Mouse (Mus musculus) forebrain, embryonic 15.5 days (tissue): ENCODE data around the gene Neurl1a. TPM values are rescaled to one million over a fixed set of nuclear protein-coding genes. Genes with fewer than 3 reads are reported as not detected.
A peak's percentile ranks its signal among the peaks of the same experiment; 100 is the strongest.

ENCODE experiments used
- ATAC-seq: fragments of 200-750 bp; cut with Nextera tagmentation; replicated peaks from 2 replicates; pipeline ENCODE4 v1.8.0; 2017; ENCODE audit warnings: mild to moderate bottlenecking, moderate TSS enrichment, moderate library complexity
- H3K27ac ChIP-seq: fragments of 300-500 bp; sonication (generic); replicated peaks from 2 replicates; pipeline ENCODE4 v1.5.1; 2015; ENCODE audit warnings: mild to moderate bottlenecking, inconsistent platforms
- H3K27me3 ChIP-seq: fragments of 300-500 bp; sonication (generic); 2 replicates; pipeline ENCODE4 v1.6.1; 2015; ENCODE audit warnings: inconsistent platforms
- H3K36me3 ChIP-seq: fragments of 300-500 bp; sonication (generic); 2 replicates; pipeline ENCODE4 v1.6.1; 2015; ENCODE audit warnings: mild to moderate bottlenecking, inconsistent platforms
- H3K4me1 ChIP-seq: fragments of 300-500 bp; sonication (generic); 2 replicates; pipeline ENCODE4 v1.6.1; 2015; ENCODE audit warnings: inconsistent platforms
- H3K4me2 ChIP-seq: fragments of 300-500 bp; sonication (generic); replicated peaks from 2 replicates; pipeline ENCODE4 v1.6.1; 2015; ENCODE audit warnings: mild to moderate bottlenecking, inconsistent platforms
- H3K4me3 ChIP-seq: fragments of 300-500 bp; sonication (generic); 2 replicates; pipeline ENCODE4 v1.5.1; 2015; ENCODE audit warnings: mild to moderate bottlenecking, inconsistent platforms
- H3K9ac ChIP-seq: fragments of 300-500 bp; sonication (generic); replicated peaks from 2 replicates; pipeline ENCODE4 v1.6.1; 2015; ENCODE audit warnings: mild to moderate bottlenecking, inconsistent platforms
- H3K9me3 ChIP-seq: fragments of 300-500 bp; sonication (generic); 2 replicates; pipeline ENCODE4 v1.6.1; 2016; ENCODE audit warnings: inconsistent platforms
- WGBS: fragments of 180-500 bp; shearing (Covaris S2); methylation state at CpG from one replicate; pipeline ENCODE4 v1.1.7; 2015; ENCODE audit warnings: mixed read lengths; 5-methylcytosine and 5-hydroxymethylcytosine counted together
- polyA plus RNA-seq: library from polyadenylated mRNA; unstranded; fragments of >200 nt; fragmentation: Nextera tagmentation; extraction: Ambion mirVana; gene quantifications from 2 replicates; pipeline ENCODE4 v1.2.1, GENCODE M21; 2015

The Neurl1a gene
- polyA plus RNA-seq, 1 experiment from 2014 or later = 7.9 TPM

- no peak overlapping the region for H3K9ac ChIP-seq
Measured at GRCm38 (mm10) chr19:47280894-47281293, 102.3 kb downstream of the Neurl1a start.

GRCm38 (mm10) chr19:47282050-47282454 lies 103.4 kb downstream of the Neurl1a start:
- Histone ChIP-seq H3K36me3 (no peaks in the 10 kb centered on the region), H3K4me3 (no peak overlapping the region), H3K27me3 (no peaks in the 10 kb centered on the region), H3K9me3 (no peaks in the 10 kb centered on the region), H3K27ac (no peak overlapping the region), H3K4me2 (no peak overlapping the region), H3K9ac (no peak overlapping the region), H3K4me1 (peaks cover 14% of the 10 kb centered on the region)
- 73% methylated on average over 6 of the region's 6 CpGs for WGBS
- ATAC-seq = no peak

More at GRCm38 (mm10) chr19:47280894-47281293, 102.3 kb downstream of the Neurl1a start:
- Histone ChIP-seq H3K9me3 (no peaks in the 10 kb centered on the region), H3K4me1 (peaks cover 14% of the 10 kb centered on the region), H3K4me2 (no peak overlapping the region), H3K27ac (no peak overlapping the region), H3K27me3 (no peaks in the 10 kb centered on the region), H3K4me3 (no peak overlapping the region), H3K36me3 (no peaks in the 10 kb centered on the region)
- 81% methylated on average over 9 of the region's 9 CpGs for WGBS
- no peak for ATAC-seq

- ATAC-seq = no peak
- no peak overlapping the region for H3K4me3 ChIP-seq
- no peak overlapping the region for H3K27ac ChIP-seq
- H3K36me3 ChIP-seq = no peaks in the 10 kb centered on the region
- H3K9ac ChIP-seq = no peak overlapping the region
- WGBS = 95% methylated on average over 17 of the region's 17 CpGs
- H3K4me1 ChIP-seq = peaks cover 14% of the 10 kb centered on the region
- no peaks in the 10 kb centered on the region for H3K27me3 ChIP-seq
- no peak overlapping the region for H3K4me2 ChIP-seq
- no peaks in the 10 kb centered on the region for H3K9me3 ChIP-seq
Measured at GRCm38 (mm10) chr19:47282688-47283215, 104.1 kb downstream of the Neurl1a start.

- Histone ChIP-seq H3K9me3 (no peaks in the 10 kb centered on the region), H3K4me3 (no peak overlapping the region), H3K4me1 (no peaks in the 10 kb centered on the region), H3K27me3 (no peaks in the 10 kb centered on the region), H3K9ac (no peak overlapping the region), H3K36me3 (no peaks in the 10 kb centered on the region), H3K27ac (no peak overlapping the region), H3K4me2 (no peak overlapping the region)
- no peak for ATAC-seq
- 79% methylated on average over 6 of the region's 6 CpGs for WGBS
Measured at GRCm38 (mm10) chr19:47285581-47285980, 107.0 kb downstream of the Neurl1a start.

GRCm38 (mm10) chr19:47286886-47287450 lies 108.3 kb downstream of the Neurl1a start:
- WGBS = 78% methylated on average over 17 of the region's 17 CpGs

GRCm38 (mm10) chr19:47291307-47292080 lies 112.9 kb downstream of the Neurl1a start:
- Histone ChIP-seq H3K9me3 (no peaks in the 10 kb centered on the region), H3K4me2 (no peak overlapping the region), H3K4me3 (no peak overlapping the region), H3K27ac (no peak overlapping the region), H3K27me3 (no peaks in the 10 kb centered on the region), H3K4me1 (peaks cover 5% of the 10 kb centered on the region), H3K36me3 (no peaks in the 10 kb centered on the region), H3K9ac (no peak overlapping the region)
- no peak for ATAC-seq
- 29% methylated on average over 7 of the region's 7 CpGs for WGBS

More at GRCm38 (mm10) chr19:47286886-47287450, 108.3 kb downstream of the Neurl1a start:
- Histone ChIP-seq H3K27ac (no peak overlapping the region), H3K27me3 (no peaks in the 10 kb centered on the region), H3K9ac (no peak overlapping the region), H3K9me3 (no peaks in the 10 kb centered on the region), H3K36me3 (no peaks in the 10 kb centered on the region), H3K4me3 (no peak overlapping the region), H3K4me1 (peaks cover 5% of the 10 kb centered on the region), H3K4me2 (no peak overlapping the region)
- ATAC-seq = no peak

GRCm38 (mm10) chr19:47292451-47292951 lies 113.9 kb downstream of the Neurl1a start:
- Histone ChIP-seq H3K9ac (no peak overlapping the region), H3K36me3 (no peaks in the 10 kb centered on the region), H3K4me1 (peaks cover 5% of the 10 kb centered on the region), H3K4me2 (no peak overlapping the region), H3K27ac (no peak overlapping the region), H3K4me3 (no peak overlapping the region), H3K9me3 (no peaks in the 10 kb centered on the region), H3K27me3 (no peaks in the 10 kb centered on the region)
- 47% methylated on average over 7 of the region's 7 CpGs for WGBS
- no peak for ATAC-seq

- Histone ChIP-seq H3K27me3 (no peaks in the 10 kb centered on the region), H3K9me3 (no peaks in the 10 kb centered on the region), H3K36me3 (no peaks in the 10 kb centered on the region), H3K9ac (no peak overlapping the region), H3K4me3 (no peak overlapping the region), H3K4me1 (peaks cover 18% of the 10 kb centered on the region), H3K4me2 (no peak overlapping the region), H3K27ac (no peak overlapping the region)
- WGBS = 64% methylated on average over 11 of the region's 11 CpGs
- no peak for ATAC-seq
Measured at GRCm38 (mm10) chr19:47298100-47298499, 119.5 kb downstream of the Neurl1a start.

- Histone ChIP-seq H3K4me1 (peaks cover 18% of the 10 kb centered on the region), H3K27me3 (no peaks in the 10 kb centered on the region), H3K4me3 (no peak overlapping the region), H3K27ac (peak overlapping the region; percentile 32), H3K36me3 (no peaks in the 10 kb centered on the region), H3K9ac (no peak overlapping the region; the same call in 1 of the 2 replicates), H3K9me3 (no peaks in the 10 kb centered on the region), H3K4me2 (peak overlapping the region; percentile 9; the same call in 1 of the 2 replicates)
- ATAC-seq = peak; percentile 51
- WGBS = 5% methylated on average over 19 of the region's 19 CpGs
Measured at GRCm38 (mm10) chr19:47301303-47302190, 122.9 kb downstream of the Neurl1a start.

GRCm38 (mm10) chr19:47302191-47302852 lies 123.7 kb downstream of the Neurl1a start:
- Histone ChIP-seq H3K9ac (no peak overlapping the region), H3K36me3 (no peaks in the 10 kb centered on the region), H3K27ac (peak overlapping the region; percentile 32), H3K9me3 (no peaks in the 10 kb centered on the region), H3K27me3 (no peaks in the 10 kb centered on the region), H3K4me1 (peaks cover 18% of the 10 kb centered on the region), H3K4me2 (no peak overlapping the region), H3K4me3 (no peak overlapping the region)
- 58% methylated on average over 21 of the region's 21 CpGs for WGBS
- ATAC-seq = no peak

GRCm38 (mm10) chr19:47303128-47303527 lies 124.5 kb downstream of the Neurl1a start:
- no peak overlapping the region for H3K27ac ChIP-seq
- no peaks in the 10 kb centered on the region for H3K9me3 ChIP-seq
- ATAC-seq = no peak
- H3K9ac ChIP-seq = no peak overlapping the region
- H3K4me1 ChIP-seq = peaks cover 18% of the 10 kb centered on the region
- no peak overlapping the region for H3K4me3 ChIP-seq
- H3K4me2 ChIP-seq = no peak overlapping the region
- no peaks in the 10 kb centered on the region for H3K27me3 ChIP-seq
- no peaks in the 10 kb centered on the region for H3K36me3 ChIP-seq
- 82% methylated on average over 10 of the region's 10 CpGs for WGBS
